Comparison of ENCODE assay signal across 25 mouse cellular contexts in genomic region chr16:58556067-58556830, GRCm38 (mm10). TPM values are rescaled to one million over a fixed set of nuclear protein-coding genes. Genes with fewer than 3 reads are reported as not detected.
DNase-seq lines count a peak whose midpoint lies in the region; ATAC-seq and TF ChIP-seq lines count a peak whose summit lies in the region.
"Had no signal": no experiment of that assay in that cellular context is flagged by ENCODE, and none has a peak within 500 bp of the region (broad histone marks: within the 10 kb centered on the region; RNA-seq: fewer than 3 reads in every experiment).

No protein-coding gene starts in this region.

- DNase-seq in heart, adult 11 months: peak; percentile 7
- no peak for DNase-seq in heart, adult 2 months
- peak; percentile 36 for DNase-seq in lung, embryonic 14.5 days
- no peak for DNase-seq in lung, postnatal 4 days
- no peak for DNase-seq in left cerebral cortex, adult 2 months (ENCODE audit: extremely low spot score in 1 of 2, low spot score in 2 of 2)
- DNase-seq in layer of hippocampus, adult 9-11 months: no peak
- DNase-seq: adrenal gland, postnatal 14 days; cerebellum, adult 11-12 months; cerebellum, adult 9-11 months; gastrocnemius, adult 2 months; kidney, adult 9 months; right cerebral cortex, postnatal 14 days; thymus, postnatal 25 days had no signal

- no peak for ATAC-seq in lung, embryonic 14.5 days (ENCODE audit: insufficient read depth)
- ATAC-seq in intestine, embryonic 15.5 days: 0 out of 2 replicates have a peak, but pooled peaks have one; percentile 43
- peak; percentile 75 for ATAC-seq in megakaryocyte progenitor cell, adult 5-6 weeks (replicated peaks; ENCODE audit: poor library complexity)
- ATAC-seq: forebrain, embryonic 16.5 days; midbrain, embryonic 16.5 days had no signal

- no peaks in the 10 kb centered on the region for H3K4me1 ChIP-seq in heart, adult 2 months (ENCODE audit: control insufficient read depth, insufficient read depth, low read length)
- H3K4me1 ChIP-seq in lung, embryonic 14.5 days (ENCODE audit: insufficient read depth): no peaks in the 10 kb centered on the region
- no peaks in the 10 kb centered on the region for H3K4me1 ChIP-seq in intestine, embryonic 15.5 days (replicated peaks)
- H3K4me1 ChIP-seq: heart, embryonic 10.5 days; heart, embryonic 15.5 days; hindbrain, embryonic 13.5 days; limb, embryonic 13.5 days; neural tube, embryonic 12.5 days had no signal

- no peak overlapping the region for H3K4me3 ChIP-seq in heart, adult 2 months
- no peak overlapping the region for H3K4me3 ChIP-seq in lung, embryonic 14.5 days (ENCODE audit: low read depth, low read length)
- no peak overlapping the region for H3K4me3 ChIP-seq in intestine, embryonic 15.5 days (replicated peaks)
- H3K4me3 ChIP-seq in left cerebral cortex, adult 2 months: no peak overlapping the region
- H3K4me3 ChIP-seq: erythroblast, embryonic 14.5 days; gastrocnemius, adult 2 months; heart, embryonic 10.5 days; heart, embryonic 15.5 days; hindbrain, embryonic 13.5 days; limb, embryonic 13.5 days; neural tube, embryonic 12.5 days had no signal

- intact Hi-C loops in heart, adult 2 months (cut with DNase I): no loop called here
- intact Hi-C loops in left cerebral cortex, adult 2 months (cut with DNase I): no loop called here

- no peaks in the 10 kb centered on the region for H3K27me3 ChIP-seq in heart, adult 2 months (ENCODE audit: control insufficient read depth, insufficient read depth, low read length)
- H3K27me3 ChIP-seq in lung, embryonic 14.5 days (ENCODE audit: insufficient read depth, low read length): no peaks in the 10 kb centered on the region
- no peaks in the 10 kb centered on the region for H3K27me3 ChIP-seq in intestine, embryonic 15.5 days (replicated peaks)
- H3K27me3 ChIP-seq: heart, embryonic 15.5 days; hindbrain, embryonic 13.5 days; limb, embryonic 13.5 days; neural tube, embryonic 12.5 days had no signal

- H3K36me3 ChIP-seq in heart, adult 2 months (ENCODE audit: control insufficient read depth, insufficient read depth, low read length): no peaks in the 10 kb centered on the region
- H3K36me3 ChIP-seq in lung, embryonic 14.5 days (ENCODE audit: insufficient read depth): no peaks in the 10 kb centered on the region
- no peaks in the 10 kb centered on the region for H3K36me3 ChIP-seq in intestine, embryonic 15.5 days
- H3K36me3 ChIP-seq: heart, embryonic 10.5 days; heart, embryonic 15.5 days; hindbrain, embryonic 13.5 days; limb, embryonic 13.5 days; neural tube, embryonic 12.5 days had no signal

- TF ChIP-seq CTCF in heart, adult 2 months (IDR thresholded peaks at IDR 0.05): no peak
- no peak for TF ChIP-seq CTCF in lung, embryonic 14.5 days (IDR thresholded peaks at IDR 0.05; ENCODE audit: low read depth)
- TF ChIP-seq CTCF in left cerebral cortex, adult 2 months (IDR thresholded peaks at IDR 0.05): no peak

- no peak overlapping the region for H3K9ac ChIP-seq in heart, adult 2 months (ENCODE audit: low read depth, low read length)
- no peak overlapping the region for H3K9ac ChIP-seq in lung, embryonic 14.5 days
- H3K9ac ChIP-seq in intestine, embryonic 15.5 days: no peak overlapping the region
- H3K9ac ChIP-seq: heart, embryonic 15.5 days; hindbrain, embryonic 13.5 days; limb, embryonic 13.5 days; neural tube, embryonic 12.5 days had no signal

- no peak overlapping the region for H3K27ac ChIP-seq in heart, adult 2 months
- no peak overlapping the region for H3K27ac ChIP-seq in lung, embryonic 14.5 days (ENCODE audit: low read depth)
- H3K27ac ChIP-seq in intestine, embryonic 15.5 days: no peak overlapping the region
- no peak overlapping the region for H3K27ac ChIP-seq in left cerebral cortex, adult 2 months
- H3K27ac ChIP-seq: gastrocnemius, adult 2 months; heart, embryonic 10.5 days; heart, embryonic 15.5 days; hindbrain, embryonic 13.5 days; limb, embryonic 13.5 days; neural tube, embryonic 12.5 days had no signal

- no peaks in the 10 kb centered on the region for H3K9me3 ChIP-seq in lung, embryonic 14.5 days (ENCODE audit: low read depth, low read length)
- H3K9me3 ChIP-seq in intestine, embryonic 15.5 days: no peaks in the 10 kb centered on the region
- H3K9me3 ChIP-seq: heart, embryonic 10.5 days; heart, embryonic 15.5 days; hindbrain, embryonic 13.5 days; limb, embryonic 13.5 days; neural tube, embryonic 12.5 days had no signal

- no peak for TF ChIP-seq POLR2A in heart, adult 2 months (IDR thresholded peaks at IDR 0.05; ENCODE audit: insufficient read depth, low read depth, low read length)

- 41% methylated on average over 4 of the region's 4 CpGs for WGBS in heart, adult 2 months
- 44% methylated on average over 4 of the region's 4 CpGs for WGBS in lung, embryonic 14.5 days
- 52% methylated on average over 4 of the region's 4 CpGs for WGBS in intestine, embryonic 15.5 days

- TF ChIP-seq EP300 in heart, adult 2 months (IDR thresholded peaks at IDR 0.05; ENCODE audit: insufficient read depth, low read depth, low read length): no peak

- H3K4me2 ChIP-seq in lung, embryonic 14.5 days: no peak overlapping the region
- no peak overlapping the region for H3K4me2 ChIP-seq in intestine, embryonic 15.5 days (replicated peaks)
- H3K4me2 ChIP-seq: heart, embryonic 15.5 days; hindbrain, embryonic 13.5 days; limb, embryonic 13.5 days; liver, embryonic 11.5 days; midbrain, embryonic 11.5 days; neural tube, embryonic 12.5 days had no signal

- H3K79me2 ChIP-seq in heart, adult 2 months (replicated peaks; ENCODE audit: control insufficient read depth, insufficient read depth, low read length): no peaks in the 10 kb centered on the region

RNA-seq across cellular contexts. Expression of gene St3gal6, which starts 32.2 kb away (rescaled TPM):
- total RNA-seq in heart, adult 2 months (2021): 10 to 100 TPM; 37.7 to 47.0 TPM
- 29.6 and 33.7 TPM in 2 replicates for polyA plus RNA-seq in heart, adult 2 months (2012; rRNA removed)
- polyA plus RNA-seq in lung, embryonic 14.5 days (2014; fragmentation: Nextera tagmentation; extraction: Ambion mirVana): 26.6 and 30.2 TPM in 2 replicates
- 18.9 and 19.3 TPM in 2 replicates for polyA plus RNA-seq in intestine, embryonic 15.5 days (2015; fragmentation: Nextera tagmentation; extraction: Ambion mirVana)
- total RNA-seq in megakaryocyte progenitor cell, adult 5-6 weeks (2015): 2.8 and 4.5 TPM in 2 replicates
- total RNA-seq in megakaryocyte progenitor cell, adult 5-6 weeks (2017): 4.0 and 8.0 TPM in 2 replicates
- total RNA-seq in left cerebral cortex, adult 2 months (2021): 10 to 100 TPM; 21.2 to 22.6 TPM

Comparison
In these comparisons a context has a peak if more than half of its experiments do, and no peak if none do; other contexts are left out.
1. DNase-seq: peak in heart, adult 11 months (single experiment) and lung, embryonic 14.5 days (single experiment); none in heart, adult 2 months (0 of 2), lung, postnatal 4 days (0 of 2), left cerebral cortex, adult 2 months (0 of 2) and layer of hippocampus, adult 9-11 months (single experiment).